Comparison of ENCODE assay signal across 19 mouse cellular contexts in genomic region chr3:96542554-96542953, GRCm38 (mm10). TPM values are rescaled to one million over a fixed set of nuclear protein-coding genes. Genes with fewer than 3 reads are reported as not detected.
"Had no signal": no experiment of that assay in that cellular context is flagged by ENCODE, and none has a peak within 500 bp of the region (broad histone marks: within the 10 kb centered on the region; RNA-seq: fewer than 3 reads in every experiment).

No protein-coding gene starts in this region.

- H3K27ac ChIP-seq: macrophage; midbrain, embryonic 13.5 days; midbrain, embryonic 15.5 days; neural tube, embryonic 12.5 days; stomach, embryonic 15.5 days; stomach, postnatal 0 days had no signal

- H3K4me3 ChIP-seq: megakaryocyte, embryonic 14.5 days; midbrain, embryonic 13.5 days; midbrain, embryonic 15.5 days; neural tube, embryonic 12.5 days; stomach, embryonic 15.5 days had no signal

- H3K36me3 ChIP-seq: midbrain, embryonic 13.5 days; midbrain, embryonic 15.5 days; neural tube, embryonic 12.5 days; stomach, embryonic 15.5 days had no signal

- H3K4me2 ChIP-seq: lung, embryonic 14.5 days; midbrain, embryonic 11.5 days; midbrain, embryonic 13.5 days; midbrain, embryonic 15.5 days; neural tube, embryonic 12.5 days; stomach, embryonic 15.5 days had no signal

- H3K9me3 ChIP-seq: midbrain, embryonic 13.5 days; midbrain, embryonic 15.5 days; neural tube, embryonic 12.5 days; stomach, embryonic 15.5 days had no signal

- ATAC-seq: midbrain, embryonic 13.5 days had no signal

- H3K4me1 ChIP-seq: neural tube, embryonic 12.5 days had no signal

- H3K9ac ChIP-seq: lung, embryonic 14.5 days; midbrain, embryonic 13.5 days; midbrain, embryonic 15.5 days; neural tube, embryonic 12.5 days; stomach, embryonic 15.5 days had no signal

- H3K27me3 ChIP-seq: neural tube, embryonic 12.5 days; stomach, embryonic 15.5 days had no signal

- DNase-seq: lung, adult 18-20 months; lung, embryonic 14.5 days; lung, postnatal 10 days; lung, postnatal 36 days; thymus, adult 2 months; thymus, postnatal 25 days had no signal

RNA-seq across cellular contexts. Expression of gene Hfe2, which starts 17.6 kb away (rescaled TPM):
- total RNA-seq: megakaryocyte progenitor cell, adult 5-6 weeks; monocyte, adult 5-6 weeks; neutrophil, adult 5-6 weeks had no signal
- polyA plus RNA-seq: macrophage had no signal

RNA-seq across cellular contexts. Expression of gene Gm16253, which starts 34.2 kb away (rescaled TPM):
- total RNA-seq: megakaryocyte progenitor cell, adult 5-6 weeks; midbrain, postnatal 0 days; monocyte, adult 5-6 weeks; neutrophil, adult 5-6 weeks had no signal
- polyA plus RNA-seq: macrophage; testis, adult 2 months; thymus, adult 2 months had no signal

RNA-seq across cellular contexts. Expression of gene Ankrd34a, which starts 53.9 kb away (rescaled TPM):
- total RNA-seq: megakaryocyte progenitor cell, adult 5-6 weeks; monocyte, adult 5-6 weeks; neutrophil, adult 5-6 weeks had no signal
